8 mouse cellular contexts compared by ENCODE assay signal in genomic region chr9:56995198-56996027, GRCm38 (mm10). TPM values are rescaled to one million over a fixed set of nuclear protein-coding genes. Genes with fewer than 3 reads are reported as not detected.
DNase-seq lines count a peak whose midpoint lies in the region; ATAC-seq and TF ChIP-seq lines count a peak whose summit lies in the region.

No protein-coding gene starts in this region.

- DNase-seq in c-Kit-negative CD71-positive TER-119-positive erythroid progenitor cells, embryonic 14.5 days (ENCODE audit: low read depth, low spot score), result peak; percentile 9
- peak; percentile 80 for DNase-seq in kidney, postnatal 14 days
- DNase-seq in lung, embryonic 14.5 days, result peak; percentile 73
- peak; percentile 56 for DNase-seq in thymus, postnatal 25 days

- no peak for TF ChIP-seq EP300 in ES-Bruce4 (IDR thresholded peaks at IDR 0.05; ENCODE audit: insufficient read depth, low read depth, low read length)

- H3K27me3 ChIP-seq in ES-Bruce4 (ENCODE audit: control insufficient read depth, insufficient read depth, low read length, poor library complexity, severe bottlenecking), result no peaks in the 10 kb centered on the region; the same call in 1 of the 2 replicates
- H3K27me3 ChIP-seq in heart, embryonic 15.5 days, result no peaks in the 10 kb centered on the region
- H3K27me3 ChIP-seq in lung, embryonic 14.5 days (ENCODE audit: insufficient read depth, low read length), result no peaks in the 10 kb centered on the region

- H3K4me3 ChIP-seq in ES-Bruce4 (ENCODE audit: low read depth, low read length), result peak overlapping the region; percentile 95
- H3K4me3 ChIP-seq in heart, embryonic 15.5 days, result peak overlapping the region; percentile 94
- peak overlapping the region; percentile 85 for H3K4me3 ChIP-seq in lung, embryonic 14.5 days (ENCODE audit: low read depth, low read length)
- peak overlapping the region; percentile 85 for H3K4me3 ChIP-seq in olfactory bulb, adult 2 months (ENCODE audit: insufficient read depth, low read depth, low read length)

- H3K9ac ChIP-seq in ES-Bruce4 (ENCODE audit: low read depth, poor library complexity, severe bottlenecking), result peak overlapping the region; percentile 93
- H3K9ac ChIP-seq in heart, embryonic 15.5 days, result peak overlapping the region; percentile 97
- peak overlapping the region; percentile 96 for H3K9ac ChIP-seq in lung, embryonic 14.5 days

- no peak for TF ChIP-seq CTCF in ES-Bruce4 (IDR thresholded peaks at IDR 0.05; ENCODE audit: low read depth, low read length)
- TF ChIP-seq CTCF in lung, embryonic 14.5 days (IDR thresholded peaks at IDR 0.05; ENCODE audit: low read depth), result no peak
- TF ChIP-seq CTCF in olfactory bulb, adult 2 months (IDR thresholded peaks at IDR 0.05; ENCODE audit: insufficient read depth, low read depth, low read length), result no peak

- no peaks in the 10 kb centered on the region for H3K36me3 ChIP-seq in ES-Bruce4 (ENCODE audit: control insufficient read depth, insufficient read depth, low read length, poor library complexity, severe bottlenecking)
- no peaks in the 10 kb centered on the region for H3K36me3 ChIP-seq in heart, embryonic 15.5 days
- H3K36me3 ChIP-seq in lung, embryonic 14.5 days (ENCODE audit: insufficient read depth), result 0 out of 2 replicates have a peak, but pooled peaks cover 5% of the 10 kb centered on the region

- TF ChIP-seq POLR2A in ES-Bruce4 (IDR thresholded peaks at IDR 0.05; ENCODE audit: insufficient read depth, low read length), result no peak
- TF ChIP-seq POLR2A in olfactory bulb, adult 2 months (IDR thresholded peaks at IDR 0.05; ENCODE audit: insufficient read depth, low read depth, low read length), result no peak; the same call in 1 of the 2 replicates

- peak overlapping the region; percentile 81 for H3K4me2 ChIP-seq in heart, embryonic 15.5 days
- peak overlapping the region; percentile 85 for H3K4me2 ChIP-seq in lung, embryonic 14.5 days

- H3K27ac ChIP-seq in ES-Bruce4 (ENCODE audit: insufficient read depth, low read length), result peak overlapping the region; percentile 33
- peak overlapping the region; percentile 96 for H3K27ac ChIP-seq in heart, embryonic 15.5 days
- H3K27ac ChIP-seq in lung, embryonic 14.5 days (ENCODE audit: low read depth), result peak overlapping the region; percentile 98
- peak overlapping the region; percentile 73 for H3K27ac ChIP-seq in olfactory bulb, adult 2 months (ENCODE audit: insufficient read depth, low read depth, low read length)

- under 1% methylated on average over 80 of the region's 80 CpGs for WGBS in heart, embryonic 15.5 days
- WGBS in lung, embryonic 14.5 days, result under 1% methylated on average over 71 of the region's 80 CpGs
- under 1% methylated on average over 80 of the region's 80 CpGs for WGBS in olfactory bulb, adult 2 months

- no peaks in the 10 kb centered on the region for H3K4me1 ChIP-seq in ES-Bruce4 (ENCODE audit: control insufficient read depth, insufficient read depth, low read length)
- H3K4me1 ChIP-seq in heart, embryonic 15.5 days (replicated peaks), result peaks cover 12% of the 10 kb centered on the region; the same call in 1 of the 2 replicates
- H3K4me1 ChIP-seq in lung, embryonic 14.5 days (ENCODE audit: insufficient read depth), result 0 out of 2 replicates have a peak, but pooled peaks cover 4% of the 10 kb centered on the region
- H3K4me1 ChIP-seq in olfactory bulb, adult 2 months (ENCODE audit: control insufficient read depth, insufficient read depth, low read length), result no peaks in the 10 kb centered on the region

- no peaks in the 10 kb centered on the region for H3K9me3 ChIP-seq in ES-Bruce4 (replicated peaks; ENCODE audit: control insufficient read depth, insufficient read depth, low read length, poor library complexity, severe bottlenecking)
- no peaks in the 10 kb centered on the region for H3K9me3 ChIP-seq in heart, embryonic 15.5 days (replicated peaks)
- no peaks in the 10 kb centered on the region for H3K9me3 ChIP-seq in lung, embryonic 14.5 days (ENCODE audit: low read depth, low read length)

- peak; percentile 80 for ATAC-seq in erythroid progenitor cell, adult 5-6 weeks (replicated peaks; ENCODE audit: low FRiP score, poor library complexity, severe bottlenecking)
- peak; percentile 76 for ATAC-seq in heart, embryonic 15.5 days (replicated peaks; ENCODE audit: insufficient number of reproducible peaks, insufficient read depth, low FRiP score, low read depth)
- peak; percentile 65 for ATAC-seq in lung, embryonic 14.5 days (ENCODE audit: insufficient read depth)

RNA-seq across cellular contexts. Expression of gene Ptpn9, which starts 0.7 kb away (rescaled TPM):
- 13.7 and 14.8 TPM in 2 replicates for polyA plus RNA-seq in ES-Bruce4 (2011; ENCODE audit: insufficient read depth, insufficient read length, low read depth, missing spikeins)
- total RNA-seq in erythroid progenitor cell, adult 5-6 weeks (2015; ENCODE audit: low replicate concordance), result 1.4 and 3.8 TPM in 2 replicates
- total RNA-seq in erythroid progenitor cell, adult 5-6 weeks (2017; ENCODE audit: low replicate concordance), result 0.45 and 1.5 TPM in 2 replicates
- polyA plus RNA-seq in heart, embryonic 15.5 days (2015; fragmentation: Nextera tagmentation; extraction: Ambion mirVana), result 13.4 and 17.1 TPM in 2 replicates
- 39.5 and 40.9 TPM in 2 replicates for polyA plus RNA-seq in lung, embryonic 14.5 days (2014; fragmentation: Nextera tagmentation; extraction: Ambion mirVana)
- not detected in 2 replicates for polyA plus RNA-seq in olfactory bulb, adult 2 months (2012; ENCODE audit: insufficient read depth, insufficient read length, low replicate concordance, missing spikeins)

RNA-seq across cellular contexts. Expression of gene Snupn, which starts 44.7 kb away (rescaled TPM):
- 18.1 and 18.5 TPM in 2 replicates for polyA plus RNA-seq in ES-Bruce4 (2011; ENCODE audit: insufficient read depth, insufficient read length, low read depth, missing spikeins)
- 1.8 and 8.8 TPM in 2 replicates for total RNA-seq in erythroid progenitor cell, adult 5-6 weeks (2015; ENCODE audit: low replicate concordance)
- 2.8 TPM in 1 of 2 replicates, not detected in the other for total RNA-seq in erythroid progenitor cell, adult 5-6 weeks (2017; ENCODE audit: low replicate concordance)
- 14.4 and 17.9 TPM in 2 replicates for polyA plus RNA-seq in heart, embryonic 15.5 days (2015; fragmentation: Nextera tagmentation; extraction: Ambion mirVana)
- polyA plus RNA-seq in lung, embryonic 14.5 days (2014; fragmentation: Nextera tagmentation; extraction: Ambion mirVana), result 23.2 and 24.2 TPM in 2 replicates
- not detected in 2 replicates for polyA plus RNA-seq in olfactory bulb, adult 2 months (2012; ENCODE audit: insufficient read depth, insufficient read length, low replicate concordance, missing spikeins)

RNA-seq across cellular contexts. Expression of gene Imp3, which starts 58.1 kb away (rescaled TPM):
- polyA plus RNA-seq in ES-Bruce4 (2011; ENCODE audit: insufficient read depth, insufficient read length, low read depth, missing spikeins), result 89.9 and 101 TPM in 2 replicates
- total RNA-seq in erythroid progenitor cell, adult 5-6 weeks (2015; ENCODE audit: low replicate concordance), result 38.2 and 46.5 TPM in 2 replicates
- total RNA-seq in erythroid progenitor cell, adult 5-6 weeks (2017; ENCODE audit: low replicate concordance), result 22.8 and 23.5 TPM in 2 replicates
- 61.4 and 63.4 TPM in 2 replicates for polyA plus RNA-seq in heart, embryonic 15.5 days (2015; fragmentation: Nextera tagmentation; extraction: Ambion mirVana)
- polyA plus RNA-seq in lung, embryonic 14.5 days (2014; fragmentation: Nextera tagmentation; extraction: Ambion mirVana), result 69.6 and 75.1 TPM in 2 replicates
- polyA plus RNA-seq in olfactory bulb, adult 2 months (2012; ENCODE audit: insufficient read depth, insufficient read length, low replicate concordance, missing spikeins), result not detected in 2 replicates

Comparison
In these comparisons a context has a peak if more than half of its experiments do, and no peak if none do; other contexts are left out.
1. Peak in every context shown above with its lines: DNase-seq, ATAC-seq, H3K4me3 ChIP-seq and H3K27ac ChIP-seq.
2. H3K27ac ChIP-seq: peak in every context shown above with its lines; median percentile 98 in lung, embryonic 14.5 days; 96 in heart, embryonic 15.5 days; 73 in olfactory bulb, adult 2 months; 33 in ES-Bruce4.
3. DNase-seq: peak in every context shown above with its lines; median percentile 80 in kidney, postnatal 14 days; 73 in lung, embryonic 14.5 days; 56 in thymus, postnatal 25 days; 9 in c-Kit-negative CD71-positive TER-119-positive erythroid progenitor cells, embryonic 14.5 days.
4. RNA of gene Snupn, which starts 44.7 kb away (polyA plus RNA-seq): 23.2 to 24.2 TPM in lung, embryonic 14.5 days, 18.1 to 18.5 TPM in ES-Bruce4 and 14.4 to 17.9 TPM in heart, embryonic 15.5 days; not detected in olfactory bulb, adult 2 months; every median in the first group is over 10 times any median in the second.